Mouse (Mus musculus): Measurements from ENCODE around the gene Rab11a. TPM values are rescaled to one million over a fixed set of nuclear protein-coding genes. Genes with fewer than 3 reads are reported as not detected.

The Rab11a gene
- total RNA-seq (2017), result 131 and 206 TPM in 2 replicates

DNA sequence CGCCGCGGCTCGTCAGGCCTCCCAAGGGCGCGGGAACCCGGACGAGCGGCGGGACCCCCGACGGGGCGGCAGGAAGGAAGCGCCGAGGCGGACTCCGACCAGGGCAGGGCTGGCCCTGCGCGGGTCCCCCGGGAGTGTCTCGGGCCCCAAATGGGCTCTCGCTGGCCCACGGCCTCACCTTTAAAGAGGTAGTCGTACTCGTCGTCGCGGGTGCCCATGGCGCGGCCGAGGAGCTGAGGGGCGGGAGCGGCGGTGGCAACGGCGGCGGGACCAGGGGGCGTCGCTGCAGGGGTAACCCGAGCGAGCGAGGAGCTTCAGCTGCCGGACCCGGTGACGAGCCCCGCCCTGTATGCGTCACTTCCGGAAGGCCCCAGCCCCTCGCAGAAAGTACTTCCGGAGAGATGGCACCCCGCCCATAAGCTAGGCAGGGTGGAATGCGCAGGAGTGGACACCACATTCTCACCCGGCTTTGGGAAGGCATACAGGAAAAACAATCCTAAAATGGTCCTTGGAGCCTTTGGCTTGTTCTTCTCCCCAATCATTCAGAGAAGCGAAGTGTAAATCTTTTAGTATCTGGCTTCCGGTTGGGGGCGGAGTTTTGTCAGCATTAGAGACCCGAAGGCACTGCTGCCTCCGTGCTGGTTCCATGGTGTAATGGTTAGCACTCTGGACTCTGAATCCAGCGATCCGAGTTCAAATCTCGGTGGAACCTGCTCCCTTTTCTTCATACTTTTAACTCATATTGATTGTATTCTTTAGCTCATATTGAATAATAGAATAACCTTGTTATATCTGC is at the start of gene Rab11a:
Rab11a (minus strand) TSS at position 353 of the 796 bp plus-strand sequence.
- ATAC-seq (replicated peaks in 1 of 2; ENCODE audit: insufficient read depth in 1 of 2, low FRiP score in 2 of 2, low TSS enrichment in 1 of 2, low read depth in 1 of 2, poor library complexity in 2 of 2, severe bottlenecking in 2 of 2), result peak; percentile 91 to 95

DNA sequence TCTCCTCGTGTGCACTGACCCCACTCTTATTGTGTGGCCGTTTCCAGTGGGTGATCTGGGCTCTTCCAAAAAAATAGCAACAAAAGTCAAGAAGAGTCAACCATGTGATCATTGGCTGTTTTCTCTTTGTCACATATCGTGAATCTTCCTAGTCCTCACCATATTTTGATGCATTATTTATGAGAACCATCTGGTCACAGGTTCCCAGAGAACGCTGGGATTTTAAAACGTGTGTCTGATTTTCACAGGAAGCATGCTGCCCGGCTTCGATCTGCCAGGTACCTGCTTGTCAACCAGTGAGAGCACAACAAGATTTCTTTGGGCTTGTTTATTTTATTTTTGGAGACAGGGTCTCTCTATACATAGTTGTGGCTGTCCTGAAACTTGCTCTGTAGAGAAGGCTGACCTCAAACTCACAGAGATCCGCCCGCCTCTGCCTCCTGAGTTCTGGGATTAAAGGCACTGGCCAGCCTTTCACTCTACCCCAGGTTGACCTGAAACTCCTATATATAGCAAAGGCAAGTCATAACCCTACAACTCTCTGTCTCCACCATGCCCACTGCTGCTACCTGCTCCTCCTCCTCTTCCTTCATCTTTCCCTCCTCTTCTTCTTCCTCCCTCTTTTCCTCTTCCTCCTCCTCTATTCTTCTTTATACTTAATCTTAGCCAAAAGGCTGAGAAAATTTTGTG is 48.8 kb upstream of the Rab11a start:
- no peak for ATAC-seq (replicated peaks in 1 of 2; ENCODE audit: insufficient read depth in 1 of 2, low FRiP score in 2 of 2, low TSS enrichment in 1 of 2, low read depth in 1 of 2, poor library complexity in 2 of 2, severe bottlenecking in 2 of 2)

DNA sequence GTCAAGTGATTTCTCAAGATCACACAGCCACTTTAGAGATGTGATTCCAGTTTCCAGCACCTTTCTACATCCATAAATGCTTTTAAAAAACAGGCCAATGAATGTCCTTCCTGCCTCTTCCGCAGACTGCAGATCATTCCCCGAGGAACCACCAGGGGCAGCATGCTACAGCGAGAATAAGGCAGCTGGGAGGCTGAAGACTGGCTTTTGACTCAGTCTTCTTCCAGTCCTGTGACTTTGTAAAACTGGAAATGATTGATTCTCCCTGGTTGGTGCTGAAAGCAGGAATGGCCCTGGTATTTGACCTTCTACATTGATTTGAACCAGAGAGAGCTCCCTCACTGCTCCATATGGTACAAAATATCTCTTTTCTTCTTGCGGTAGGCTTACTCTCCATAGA is 47.3 kb upstream of the Rab11a start:
- ATAC-seq (replicated peaks in 1 of 2; ENCODE audit: insufficient read depth in 1 of 2, low FRiP score in 2 of 2, low TSS enrichment in 1 of 2, low read depth in 1 of 2, poor library complexity in 2 of 2, severe bottlenecking in 2 of 2), result peak; percentile 55 to 57; a peak in 3 of 4 replicates

DNA sequence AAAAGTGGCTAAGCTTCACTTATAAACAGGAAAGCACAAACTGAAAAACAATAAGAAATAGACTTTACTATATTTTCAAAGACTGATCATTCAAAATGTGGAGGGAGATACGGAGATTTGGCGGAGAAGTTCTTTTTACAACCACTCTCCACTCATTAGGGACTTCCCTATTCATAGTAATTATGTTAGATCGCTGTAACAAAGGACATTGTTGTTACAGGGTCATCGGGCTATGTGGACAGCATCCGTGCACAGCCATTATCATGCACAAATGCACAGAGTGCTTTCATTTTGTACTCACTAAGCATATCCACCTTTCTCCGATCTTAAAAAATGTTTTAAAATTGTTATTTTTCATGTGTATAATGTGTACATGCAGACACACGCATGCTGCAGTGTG is 46.0 kb upstream of the Rab11a start:
- no peak for ATAC-seq (replicated peaks in 1 of 2; ENCODE audit: insufficient read depth in 1 of 2, low FRiP score in 2 of 2, low TSS enrichment in 1 of 2, low read depth in 1 of 2, poor library complexity in 2 of 2, severe bottlenecking in 2 of 2)

DNA sequence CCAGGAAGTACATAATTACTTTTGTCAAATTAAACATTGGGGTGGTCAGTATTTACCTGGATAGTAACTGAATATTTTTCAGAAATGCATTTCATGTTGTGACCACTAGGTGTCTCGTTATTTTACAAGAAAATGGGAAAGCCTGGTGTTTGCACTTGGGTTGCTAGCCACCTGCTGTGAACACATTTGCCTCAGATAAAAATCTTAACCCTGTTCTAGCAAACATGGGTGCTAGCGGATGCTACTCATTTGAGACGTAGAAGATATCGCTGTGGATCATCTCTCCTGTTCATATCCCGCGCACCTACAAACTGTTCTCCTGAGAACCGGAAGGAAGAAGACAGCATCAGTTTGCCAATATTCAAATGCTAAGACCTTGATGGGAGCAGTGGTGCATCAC is 42.1 kb upstream of the Rab11a start:
- ATAC-seq (replicated peaks in 1 of 2; ENCODE audit: insufficient read depth in 1 of 2, low FRiP score in 2 of 2, low TSS enrichment in 1 of 2, low read depth in 1 of 2, poor library complexity in 2 of 2, severe bottlenecking in 2 of 2), result peak; percentile 39 to 49; a peak in 2 of 4 replicates

DNA sequence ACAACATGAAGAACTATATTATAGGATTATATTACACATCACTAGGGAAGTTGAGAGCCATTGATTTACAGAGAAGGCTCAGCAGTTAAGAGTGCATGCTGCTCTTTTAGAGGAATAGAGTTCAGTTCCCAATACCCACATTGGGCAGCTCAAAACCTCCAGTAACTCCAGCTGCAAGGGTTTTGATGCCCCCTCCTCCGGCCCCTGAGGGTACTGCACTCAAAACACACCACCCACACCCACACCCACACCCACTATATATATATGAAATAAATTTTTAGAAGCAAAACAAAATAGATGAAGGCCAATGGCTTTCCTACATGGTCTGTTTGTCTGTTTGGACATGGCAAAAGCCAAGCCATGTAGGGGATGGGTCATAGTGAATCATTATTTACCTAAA is 40.6 kb upstream of the Rab11a start:
- no peak for ATAC-seq (replicated peaks in 1 of 2; ENCODE audit: insufficient read depth in 1 of 2, low FRiP score in 2 of 2, low TSS enrichment in 1 of 2, low read depth in 1 of 2, poor library complexity in 2 of 2, severe bottlenecking in 2 of 2)

DNA sequence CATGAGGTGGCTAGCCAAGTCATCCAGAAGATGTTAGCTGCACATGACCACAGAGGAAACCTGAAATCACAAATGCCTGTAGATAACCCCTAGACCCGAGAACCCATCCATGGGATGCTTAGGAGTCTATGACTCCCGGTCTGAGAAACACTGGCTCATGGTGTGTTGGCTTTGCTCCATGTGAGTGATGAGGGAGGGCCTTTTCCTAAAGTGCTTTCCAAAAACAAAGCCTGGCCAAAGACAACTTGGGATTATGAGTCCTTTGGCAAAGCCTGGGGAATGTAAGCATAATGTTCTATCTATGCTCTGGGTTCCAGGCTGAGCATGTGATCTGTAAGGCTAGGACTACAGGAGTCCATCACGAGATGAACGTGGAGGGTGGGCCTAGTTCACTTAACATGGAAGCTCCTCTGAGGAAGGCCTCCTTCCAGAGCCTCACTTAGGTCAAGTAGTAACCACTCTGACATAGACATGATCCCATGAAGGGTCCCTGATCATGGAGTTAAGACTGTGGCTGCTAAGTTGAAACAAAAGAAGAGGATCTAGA is 40.0 kb upstream of the Rab11a start:
- no peak for ATAC-seq (replicated peaks in 1 of 2; ENCODE audit: insufficient read depth in 1 of 2, low FRiP score in 2 of 2, low TSS enrichment in 1 of 2, low read depth in 1 of 2, poor library complexity in 2 of 2, severe bottlenecking in 2 of 2)

DNA sequence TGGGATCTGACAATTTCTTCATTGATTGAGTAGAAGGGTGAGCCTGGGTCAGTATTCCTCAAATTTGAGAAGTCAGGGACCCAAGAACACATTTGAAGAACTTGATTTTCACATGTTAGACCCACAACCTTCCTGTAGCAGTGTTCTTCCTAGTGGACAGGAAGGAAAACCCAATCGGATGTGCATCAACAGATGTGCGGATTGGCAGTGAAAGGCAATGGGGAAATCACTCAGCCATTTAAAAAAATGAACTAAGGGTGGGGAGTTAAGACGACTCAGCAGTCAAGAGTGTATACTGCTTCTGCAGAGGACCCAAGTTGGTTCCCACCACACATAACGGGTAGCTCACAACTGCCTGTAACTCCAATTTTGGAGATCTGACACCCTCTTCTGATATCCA is 37.9 kb upstream of the Rab11a start:
- ATAC-seq (replicated peaks in 1 of 2; ENCODE audit: insufficient read depth in 1 of 2, low FRiP score in 2 of 2, low TSS enrichment in 1 of 2, low read depth in 1 of 2, poor library complexity in 2 of 2, severe bottlenecking in 2 of 2), result no peak

DNA sequence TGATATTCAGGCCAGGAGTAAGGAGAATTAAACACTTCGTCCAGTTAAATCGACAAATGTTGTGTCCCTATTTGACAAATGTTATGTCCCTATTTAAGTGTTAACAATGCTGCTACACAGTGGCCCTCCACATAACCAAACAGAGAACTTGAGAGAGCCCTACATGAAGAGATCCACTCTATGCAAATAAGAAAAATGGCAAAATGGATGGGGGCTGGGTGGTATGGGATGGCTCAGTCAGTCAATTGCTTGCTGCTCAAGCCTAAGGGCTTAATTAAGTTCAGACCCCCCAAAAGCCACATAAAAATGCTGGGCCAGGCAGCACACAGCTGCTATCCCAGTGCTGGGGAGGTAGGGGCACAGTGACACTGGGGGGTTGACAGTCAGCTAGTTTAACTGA is 37.3 kb upstream of the Rab11a start:
- ATAC-seq (replicated peaks in 1 of 2; ENCODE audit: insufficient read depth in 1 of 2, low FRiP score in 2 of 2, low TSS enrichment in 1 of 2, low read depth in 1 of 2, poor library complexity in 2 of 2, severe bottlenecking in 2 of 2), result no peak

DNA sequence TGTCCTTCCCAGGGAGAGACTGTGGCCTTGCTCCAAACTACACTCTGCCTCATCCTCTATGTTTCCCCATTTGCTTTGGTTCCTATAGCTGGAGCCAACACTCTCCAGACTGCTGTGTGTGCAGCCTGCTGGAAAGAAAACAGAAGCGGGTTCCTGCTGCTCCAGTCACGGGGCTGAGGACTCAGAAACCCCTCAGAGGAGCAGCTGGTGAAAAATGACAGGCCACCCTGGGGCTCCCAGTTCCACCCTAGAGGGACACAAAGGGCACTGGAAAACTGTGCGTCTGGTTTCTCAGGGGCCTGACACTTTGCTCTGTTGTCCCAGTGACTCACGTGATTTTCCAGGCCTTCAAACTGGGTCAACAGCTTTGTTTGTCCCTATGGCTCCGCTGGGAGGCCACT is 36.9 kb upstream of the Rab11a start:
- ATAC-seq (replicated peaks in 1 of 2; ENCODE audit: insufficient read depth in 1 of 2, low FRiP score in 2 of 2, low TSS enrichment in 1 of 2, low read depth in 1 of 2, poor library complexity in 2 of 2, severe bottlenecking in 2 of 2), result no peak

DNA sequence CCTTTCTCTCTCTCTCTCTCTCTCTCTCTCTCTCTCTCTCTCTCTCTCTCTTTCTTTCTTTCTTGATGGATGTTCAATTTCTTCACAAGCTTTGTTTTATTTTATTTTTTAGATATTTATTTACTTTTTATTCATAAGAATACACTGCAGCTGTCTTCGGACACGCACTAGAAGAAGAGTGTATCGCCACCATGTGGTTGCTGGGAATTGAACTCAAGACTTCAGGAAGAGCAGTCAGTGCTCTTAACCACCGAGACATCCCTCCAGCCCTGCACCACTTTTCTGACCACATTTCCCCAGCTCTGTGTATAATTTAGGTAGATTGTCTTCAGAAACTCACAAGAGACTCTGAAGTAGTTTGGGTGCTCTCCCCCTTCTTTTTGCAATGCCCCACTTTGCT is 36.4 kb upstream of the Rab11a start:
- ATAC-seq (replicated peaks in 1 of 2; ENCODE audit: insufficient read depth in 1 of 2, low FRiP score in 2 of 2, low TSS enrichment in 1 of 2, low read depth in 1 of 2, poor library complexity in 2 of 2, severe bottlenecking in 2 of 2), result no peak

DNA sequence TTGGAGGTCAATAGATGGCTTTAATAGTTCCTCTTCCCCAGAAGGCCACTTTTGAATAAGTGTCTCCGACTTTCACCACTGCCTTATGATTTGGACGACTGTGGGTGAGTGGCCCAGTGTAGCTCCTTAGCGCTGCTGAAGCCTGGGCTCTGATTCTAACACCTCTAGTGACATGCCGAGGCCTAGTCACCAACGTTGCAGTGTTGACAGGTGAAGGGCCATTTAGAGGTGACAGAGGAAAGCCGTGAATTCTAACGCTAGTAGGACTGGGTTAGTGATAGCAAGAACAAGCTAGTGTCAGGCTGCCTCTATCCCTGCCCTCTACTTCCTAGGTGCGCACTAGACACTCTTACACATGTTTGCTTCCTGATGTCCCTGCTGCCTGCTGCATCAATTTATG is 35.7 kb upstream of the Rab11a start:
- no peak for ATAC-seq (replicated peaks in 1 of 2; ENCODE audit: insufficient read depth in 1 of 2, low FRiP score in 2 of 2, low TSS enrichment in 1 of 2, low read depth in 1 of 2, poor library complexity in 2 of 2, severe bottlenecking in 2 of 2)

DNA sequence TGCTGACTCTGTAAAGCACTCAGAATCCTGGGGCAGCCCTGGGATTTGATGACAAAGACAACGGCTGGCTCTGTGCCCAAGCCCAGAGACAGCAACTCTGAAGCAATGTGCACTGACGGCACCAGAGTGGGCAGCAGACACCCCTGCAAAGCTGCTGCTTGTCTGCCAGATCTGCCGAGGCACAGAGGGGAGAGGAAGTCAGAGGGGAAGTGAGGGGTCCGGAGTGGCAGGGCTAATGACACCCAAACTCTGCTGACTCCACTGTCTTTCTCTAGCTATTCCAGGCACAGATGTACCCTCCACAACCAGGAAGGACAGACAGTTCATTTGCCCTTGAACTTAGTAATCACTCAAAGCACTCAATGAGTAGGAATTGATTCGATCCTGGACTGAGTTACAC is 33.7 kb upstream of the Rab11a start:
- peak; percentile 32 to 60 for ATAC-seq (replicated peaks in 1 of 2; ENCODE audit: insufficient read depth in 1 of 2, low FRiP score in 2 of 2, low TSS enrichment in 1 of 2, low read depth in 1 of 2, poor library complexity in 2 of 2, severe bottlenecking in 2 of 2)

DNA sequence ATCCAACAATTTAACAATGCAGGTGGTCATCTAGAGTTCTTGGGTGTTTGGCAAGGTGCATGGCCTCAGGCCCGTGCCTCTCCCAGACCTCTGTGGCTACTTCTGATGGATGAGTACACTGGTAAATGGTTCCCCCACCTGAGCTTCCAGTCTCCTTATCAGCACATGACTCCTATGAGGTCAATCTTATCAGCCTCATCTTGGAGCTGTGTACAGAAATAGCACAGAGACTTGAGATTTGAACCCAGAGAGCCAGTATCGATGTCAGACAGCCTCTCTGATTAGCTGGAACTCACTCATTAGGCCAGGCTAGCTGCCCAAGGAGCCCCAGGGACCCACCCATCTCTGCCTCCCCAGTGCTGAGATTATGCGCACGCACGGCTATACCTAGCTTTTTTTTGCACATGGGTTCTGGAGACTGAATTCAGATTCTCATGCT is 32.9 kb upstream of the Rab11a start:
- no peak for ATAC-seq (replicated peaks in 1 of 2; ENCODE audit: insufficient read depth in 1 of 2, low FRiP score in 2 of 2, low TSS enrichment in 1 of 2, low read depth in 1 of 2, poor library complexity in 2 of 2, severe bottlenecking in 2 of 2)

DNA sequence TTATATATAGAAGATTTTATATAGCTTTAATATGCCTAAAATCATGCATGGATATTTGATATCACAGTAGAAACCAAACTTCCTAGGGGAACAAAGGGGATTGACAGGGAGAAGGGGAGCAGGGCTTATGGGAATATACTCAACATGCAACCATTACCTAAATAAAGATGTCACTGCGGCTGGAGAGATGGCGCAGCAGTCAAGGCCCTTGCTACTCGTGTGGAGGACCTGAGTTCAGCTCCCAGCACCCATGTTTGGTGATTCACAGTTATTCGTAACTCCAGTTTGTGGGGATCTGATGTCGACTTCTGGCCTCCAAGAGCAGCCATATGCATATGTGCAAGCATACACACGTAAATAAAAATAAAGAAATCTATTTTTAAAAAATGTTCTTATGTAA is 32.4 kb upstream of the Rab11a start:
- ATAC-seq (replicated peaks in 1 of 2; ENCODE audit: insufficient read depth in 1 of 2, low FRiP score in 2 of 2, low TSS enrichment in 1 of 2, low read depth in 1 of 2, poor library complexity in 2 of 2, severe bottlenecking in 2 of 2), result no peak

DNA sequence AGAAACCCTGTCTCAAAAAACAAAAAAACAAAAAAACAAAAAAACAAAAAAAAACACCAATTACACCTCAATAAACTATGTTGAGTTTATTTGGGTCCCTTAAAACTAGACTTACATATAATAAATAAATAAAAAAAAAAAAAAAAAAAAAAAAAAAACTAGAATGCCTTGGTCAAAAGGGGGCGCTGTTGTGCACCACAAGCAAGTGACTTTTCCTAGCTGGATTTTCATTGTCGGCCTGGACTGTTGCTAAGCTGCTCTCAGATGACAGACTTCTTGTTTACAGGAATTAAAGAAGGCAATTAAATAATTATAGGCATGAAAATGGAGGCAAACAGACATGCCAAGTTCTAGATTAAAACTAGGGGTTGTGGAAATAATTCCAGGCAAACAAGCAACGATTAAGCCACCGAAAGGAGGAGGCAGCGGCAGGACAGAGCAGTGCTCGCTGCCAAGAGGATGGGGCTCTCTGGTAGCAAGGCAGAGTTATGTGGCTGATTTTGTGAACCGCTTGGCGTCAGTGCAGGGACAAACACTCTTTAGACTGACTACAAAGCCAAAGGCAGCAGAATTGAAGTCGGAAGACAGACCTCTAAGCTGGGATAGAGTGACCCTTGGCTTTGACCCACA is 31.6 kb upstream of the Rab11a start:
- no peak for ATAC-seq (replicated peaks in 1 of 2; ENCODE audit: insufficient read depth in 1 of 2, low FRiP score in 2 of 2, low TSS enrichment in 1 of 2, low read depth in 1 of 2, poor library complexity in 2 of 2, severe bottlenecking in 2 of 2)

DNA sequence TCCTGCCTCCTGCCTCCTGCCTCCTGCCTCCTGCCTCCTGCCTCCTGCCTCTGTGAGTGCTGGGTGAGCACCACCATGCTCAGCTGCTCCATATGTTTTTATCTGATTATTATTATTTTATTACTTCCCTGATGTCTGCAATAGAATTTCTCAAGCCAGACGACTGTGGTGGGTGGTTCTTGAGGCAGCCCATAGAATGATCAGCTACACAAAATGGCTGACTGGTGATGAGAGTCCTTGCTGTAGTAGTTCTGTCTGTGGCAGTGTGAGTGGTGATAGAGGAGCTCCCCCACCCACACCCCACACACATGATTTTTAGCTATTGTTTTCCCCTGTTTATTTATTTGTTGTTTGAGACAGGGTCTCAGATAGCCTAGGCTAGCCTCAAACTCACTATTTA is 30.2 kb upstream of the Rab11a start:
- no peak for ATAC-seq (replicated peaks in 1 of 2; ENCODE audit: insufficient read depth in 1 of 2, low FRiP score in 2 of 2, low TSS enrichment in 1 of 2, low read depth in 1 of 2, poor library complexity in 2 of 2, severe bottlenecking in 2 of 2)

DNA sequence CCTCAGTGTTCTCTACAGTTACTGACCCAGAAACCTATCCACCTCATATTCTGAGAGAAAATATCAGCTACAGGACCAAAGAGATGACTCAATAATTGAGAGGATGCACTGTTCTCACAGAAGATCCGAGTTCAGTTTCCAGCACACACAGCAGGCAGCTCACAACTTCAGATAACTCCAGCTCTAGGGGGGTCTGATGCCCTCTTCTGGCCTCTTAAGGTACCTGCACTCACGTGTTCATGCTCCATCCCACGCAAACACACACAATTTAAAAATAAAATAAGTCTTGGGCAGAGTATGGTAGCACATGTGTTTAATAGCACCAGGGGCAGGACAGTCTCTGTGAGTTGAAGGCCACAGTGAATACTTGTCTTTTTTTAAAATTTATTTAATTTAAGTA is 28.6 kb upstream of the Rab11a start:
- ATAC-seq (replicated peaks in 1 of 2; ENCODE audit: insufficient read depth in 1 of 2, low FRiP score in 2 of 2, low TSS enrichment in 1 of 2, low read depth in 1 of 2, poor library complexity in 2 of 2, severe bottlenecking in 2 of 2), result no peak

Data from hematopoietic stem cell, adult 5-6 weeks (primary cell).